Mouse (Mus musculus) ES-E14 (cell line): ENCODE measurements around the gene Mpig6b.

Source experiments
- CHD2 ChIP-seq: IDR thresholded peaks from 2 replicates; pipeline ENCODE4 v1.6.1; 2014; ENCODE audit warnings: mild to moderate bottlenecking, low read depth, low read length, inconsistent platforms
- HCFC1 ChIP-seq: IDR thresholded peaks from 2 replicates; pipeline ENCODE4 v1.6.1; 2012; ENCODE audit warnings: low read length, inconsistent platforms, borderline replicate concordance; ENCODE audit not compliant: insufficient read depth
- ZC3H11A ChIP-seq: IDR thresholded peaks from 2 replicates; pipeline ENCODE4 v1.6.1; 2012; ENCODE audit warnings: low read depth, mild to moderate bottlenecking, inconsistent platforms, low read length, borderline replicate concordance

DNA sequence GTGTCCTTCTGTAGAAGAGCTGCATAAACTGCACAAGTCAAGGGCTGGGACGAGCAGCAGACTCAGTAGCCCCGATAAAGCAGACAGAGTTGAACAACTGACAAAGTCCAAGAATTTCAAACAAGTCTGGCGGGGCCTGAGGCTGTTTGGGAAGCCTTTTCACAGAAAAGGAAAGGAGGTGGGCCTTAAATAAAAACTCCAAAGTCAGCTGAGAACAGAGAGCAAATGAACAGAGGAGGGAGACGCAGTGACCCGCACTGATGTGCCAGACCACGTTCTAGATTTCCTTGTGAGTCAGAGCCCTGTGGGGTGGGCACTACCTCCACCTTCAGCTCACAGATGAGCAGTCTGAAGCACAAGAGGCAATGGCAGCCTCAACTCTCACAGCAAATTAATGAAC is 31.1 kb downstream of the Mpig6b start:
- TF ChIP-seq CHD2 (no peak), ZC3H11A (no peak), HCFC1 (no peak)
